Mouse (Mus musculus) spleen, postnatal 36 days (tissue): ENCODE measurements around the gene Stfa2l1.
"Not testable (repeated sequence)": the region's sequence is repeated elsewhere in the genome, so short reads cannot be mapped to it uniquely, and the experiment has no call there.

Source experiments
- DNase-seq, 2 experiments: peaks; one replicate each; pipeline ENCODE4 v3.0.0; 2022; ENCODE audit warnings: low spot score in 2 of 2, mixed read lengths in 1 of 2

Stfa2l1 gene

DNA sequence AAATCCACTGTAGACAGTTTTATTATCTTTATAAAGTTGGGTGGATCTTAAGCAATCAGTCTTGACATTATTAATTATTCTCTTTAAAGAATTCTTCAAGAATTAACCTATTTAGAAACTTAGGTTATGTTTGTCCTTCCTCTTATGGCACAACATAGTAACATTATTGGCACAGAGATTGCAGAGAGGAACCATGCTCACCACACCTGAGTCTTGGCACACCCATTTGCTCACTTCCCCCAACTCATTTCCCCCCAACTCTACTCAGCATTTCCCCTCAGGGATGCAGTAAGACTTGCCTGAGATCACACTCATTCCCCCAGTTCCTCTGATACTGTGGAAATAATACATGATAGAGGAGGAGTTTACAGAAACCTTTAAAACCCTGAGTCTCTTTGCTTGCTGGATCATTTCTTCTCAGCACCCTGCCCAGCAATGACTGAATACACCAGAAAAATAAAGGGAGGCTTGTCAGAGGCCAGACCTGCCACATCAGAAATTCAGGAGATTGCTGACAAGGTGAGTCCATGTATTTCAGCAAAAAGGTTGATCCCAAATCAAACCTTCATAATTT is at the start of gene Stfa2l1:
Gene Stfa2l1 (plus strand): TSS at position 410 of the 574 bp plus-strand sequence.
- DNase-seq, result no peak

DNA sequence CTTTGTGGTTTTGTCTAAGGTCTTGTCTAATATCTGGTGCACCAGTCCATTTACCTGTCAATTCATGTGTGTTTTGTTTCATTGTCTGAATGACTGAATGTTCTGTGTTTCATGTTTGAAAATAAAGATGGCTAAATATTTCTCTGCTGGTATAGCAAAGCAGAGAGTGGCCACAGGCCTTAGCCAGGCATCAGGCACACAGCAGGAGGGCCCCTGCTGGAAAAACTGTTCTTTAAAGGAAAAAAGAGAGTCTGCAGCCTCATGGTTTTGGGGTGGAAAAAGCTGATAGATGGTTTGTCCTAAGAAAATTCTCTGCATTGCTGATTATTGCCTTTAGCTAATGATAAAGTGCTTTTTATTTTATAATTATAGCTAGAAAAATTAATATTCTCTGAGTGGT is 45.1 kb upstream of the Stfa2l1 start:
- DNase-seq, result not testable (repeated sequence)

GRCm38 (mm10) chr16:36115751-36116150 is 40.9 kb upstream of the Stfa2l1 start:
- DNase-seq, result not testable (repeated sequence)

DNA sequence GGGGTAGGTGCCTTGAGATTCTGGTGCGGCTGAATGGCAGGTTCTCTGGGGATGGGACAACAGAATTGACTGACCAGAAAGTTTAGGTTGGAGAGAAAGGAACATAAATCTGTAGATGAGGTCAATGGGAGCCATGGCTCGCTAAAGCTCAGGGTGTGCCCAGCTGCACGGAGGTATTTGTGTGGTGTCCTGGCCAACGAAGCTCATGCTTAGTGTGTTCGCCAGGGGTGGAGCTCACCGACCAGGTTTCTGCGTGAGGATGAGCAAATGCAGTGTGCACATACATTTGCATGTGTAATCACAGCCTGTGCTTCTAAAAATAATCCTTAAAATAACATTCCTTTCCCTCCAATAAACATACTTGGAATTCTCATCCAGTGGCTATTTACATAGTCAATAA is 28.5 kb upstream of the Stfa2l1 start:
- no peak for DNase-seq

DNA sequence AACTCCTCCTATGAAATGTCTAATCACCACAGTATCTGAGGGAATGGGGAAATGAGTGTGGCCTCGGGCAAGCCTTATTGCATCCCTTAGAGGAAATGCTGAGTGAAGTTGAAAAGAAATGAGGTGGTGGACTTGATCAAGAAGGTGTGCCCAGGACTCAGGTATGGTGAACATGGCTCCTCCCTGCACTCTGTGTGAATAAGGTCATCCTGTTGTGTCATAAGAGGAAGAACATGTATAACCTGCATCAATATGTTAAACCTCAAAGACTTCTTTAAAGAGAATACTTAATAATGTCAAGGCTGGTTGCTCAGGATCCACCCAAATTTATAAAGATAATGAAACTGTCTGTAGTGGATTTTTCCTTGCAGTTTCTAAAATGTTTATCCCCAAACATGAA is 25.5 kb upstream of the Stfa2l1 start, which contains the start of gene Csta1:
Gene Csta1 (minus strand): TSS at position 101 of the 400 bp plus-strand sequence.
- no peak for DNase-seq

- no peak for DNase-seq
Measured at GRCm38 (mm10) chr16:36138201-36138600, 18.4 kb upstream of the Stfa2l1 start.

GRCm38 (mm10) chr16:36167841-36168240 is 11.2 kb downstream of the Stfa2l1 start:
- DNase-seq, result not testable (repeated sequence)

DNA sequence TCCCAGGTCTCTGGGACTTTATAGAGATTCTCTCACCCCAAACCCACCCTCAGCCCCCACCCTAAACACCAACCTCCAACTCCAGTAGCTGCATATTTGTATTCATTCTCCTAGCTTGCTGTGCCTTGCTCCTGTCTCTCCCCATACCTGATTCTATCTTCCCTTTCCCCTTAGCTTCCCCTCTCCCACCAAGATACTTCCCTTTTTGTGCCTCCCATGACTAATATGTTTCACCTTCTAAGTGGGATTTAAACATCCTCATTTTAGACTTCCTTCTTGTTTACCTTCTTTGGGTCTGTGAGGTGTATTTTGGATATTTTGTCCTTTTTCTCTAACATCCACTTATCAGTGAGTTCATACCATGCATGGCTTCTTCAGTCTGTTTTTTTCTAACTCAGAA is 19.5 kb downstream of the Stfa2l1 start:
- no peak for DNase-seq

DNA sequence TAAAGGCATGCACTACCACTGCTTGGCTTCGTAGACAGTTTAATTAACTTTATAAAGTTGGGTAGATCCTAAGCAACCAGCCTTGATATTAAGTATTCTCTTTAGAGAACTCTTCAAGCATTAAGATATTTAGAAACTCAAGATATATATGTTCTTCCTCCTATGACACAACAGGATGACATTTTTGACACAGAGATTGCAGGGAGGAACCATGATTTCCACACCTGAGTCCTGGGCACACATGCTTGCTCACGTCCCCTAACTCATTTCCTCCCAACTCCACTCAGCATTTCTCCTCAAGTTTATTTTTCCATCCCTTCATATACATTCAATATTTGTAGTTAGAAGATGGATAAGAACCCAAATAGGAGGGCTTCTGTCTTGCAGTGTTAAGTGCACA is 23.3 kb downstream of the Stfa2l1 start:
- DNase-seq, result no peak

DNA sequence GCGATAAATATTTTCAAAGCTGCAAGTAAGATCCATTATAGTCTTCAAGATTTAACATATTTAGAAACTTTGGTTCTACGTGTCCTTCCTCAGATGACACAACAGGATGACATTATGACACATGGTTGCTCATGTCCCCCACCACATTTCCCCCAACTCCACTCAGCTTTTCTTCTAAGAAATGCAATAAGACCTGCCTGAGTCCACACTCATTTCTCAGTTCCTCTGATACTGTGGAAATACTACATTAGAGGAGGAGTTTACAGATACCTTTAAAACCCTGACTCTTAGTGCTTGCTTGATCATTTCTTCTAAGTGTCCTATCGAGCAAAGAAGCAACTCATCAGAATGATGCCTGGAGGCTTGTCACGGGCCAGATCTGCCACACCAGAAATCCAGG is 27.3 kb downstream of the Stfa2l1 start, which contains the start of gene Gm5483:
Gene Gm5483 (plus strand): TSS at position 301 of the 400 bp plus-strand sequence.
- not testable (repeated sequence) for DNase-seq

DNA sequence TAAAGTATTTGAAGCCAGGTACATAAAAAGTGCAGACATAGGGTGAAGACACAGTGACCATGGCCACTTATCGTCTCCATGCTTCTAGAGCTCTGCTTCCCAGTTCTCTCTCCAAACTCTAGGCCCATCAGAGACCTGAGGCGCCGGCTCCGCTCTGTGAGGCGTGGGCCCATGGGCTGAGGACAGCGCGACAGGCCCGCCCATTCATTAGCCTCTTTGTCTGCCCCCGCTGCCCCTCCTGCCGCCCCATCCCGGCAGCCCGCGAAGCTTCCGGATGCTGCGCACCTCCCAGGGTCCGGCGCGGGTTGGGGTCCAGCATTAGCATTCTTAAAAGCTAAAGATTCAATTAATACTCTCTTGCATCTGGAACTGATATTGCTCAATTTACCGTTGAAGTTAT is 42.6 kb downstream of the Stfa2l1 start:
- DNase-seq, result no peak

GRCm38 (mm10) chr16:36203846-36204245 is 47.2 kb downstream of the Stfa2l1 start:
- no peak for DNase-seq

DNA sequence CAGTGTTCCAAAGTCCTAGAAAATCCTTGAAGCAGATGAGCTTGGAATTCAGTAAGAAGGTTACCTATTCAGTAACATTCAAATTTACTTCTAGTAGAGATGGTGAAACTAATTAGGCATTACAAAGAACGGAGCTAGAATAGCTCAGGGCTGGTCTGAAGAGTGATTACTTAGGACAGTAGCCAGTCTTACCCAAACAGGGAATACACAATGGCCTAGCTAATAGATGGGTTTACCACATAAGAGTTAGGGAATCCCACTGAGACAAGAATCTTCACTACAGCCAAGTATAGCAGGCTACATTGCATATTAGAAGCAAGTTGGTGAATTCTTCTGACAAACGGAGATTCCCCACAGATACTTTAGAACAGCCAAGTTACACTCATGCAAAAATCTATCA is 49.1 kb downstream of the Stfa2l1 start:
- not testable (repeated sequence) for DNase-seq

DNA sequence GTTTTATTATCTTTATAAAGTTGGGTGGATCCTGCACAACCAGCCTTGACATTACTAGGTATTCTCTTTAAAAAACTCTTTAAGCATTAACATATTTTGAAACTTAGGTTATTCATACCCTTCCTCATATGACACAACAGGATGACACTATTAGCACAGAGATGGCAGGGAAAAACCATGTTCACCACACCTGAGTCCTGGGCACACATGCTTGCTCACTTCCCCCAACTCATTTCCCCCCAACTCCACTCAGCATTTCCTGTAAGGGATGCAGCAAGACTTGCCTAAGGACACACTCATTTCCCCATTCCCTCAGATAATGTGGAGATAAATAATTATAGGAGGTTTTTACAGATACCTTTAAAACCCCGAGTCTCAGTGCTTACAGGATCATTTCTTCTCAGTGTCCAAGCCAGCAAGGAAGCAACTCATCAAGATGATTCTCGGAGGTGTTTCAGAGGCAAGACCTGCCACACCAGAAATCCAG is 53.4 kb downstream of the Stfa2l1 start, which contains the start of gene Gm5416:
Gene Gm5416 (plus strand): TSS at position 437 of the 487 bp plus-strand sequence.
- no peak for DNase-seq
